Mouse (Mus musculus): Measurements from ENCODE around the gene Sla2. TPM values are rescaled to one million over a fixed set of nuclear protein-coding genes. Genes with fewer than 3 reads are reported as not detected.
A peak's percentile ranks its signal among the peaks of the same experiment; 100 is the strongest.
"Not testable (repeated sequence)": the region's sequence is repeated elsewhere in the genome, so short reads cannot be mapped to it uniquely, and the experiment has no call there.

The Sla2 gene
- total RNA-seq, 2 experiments from 2014 or later: 0.57 to 0.92 TPM

DNA sequence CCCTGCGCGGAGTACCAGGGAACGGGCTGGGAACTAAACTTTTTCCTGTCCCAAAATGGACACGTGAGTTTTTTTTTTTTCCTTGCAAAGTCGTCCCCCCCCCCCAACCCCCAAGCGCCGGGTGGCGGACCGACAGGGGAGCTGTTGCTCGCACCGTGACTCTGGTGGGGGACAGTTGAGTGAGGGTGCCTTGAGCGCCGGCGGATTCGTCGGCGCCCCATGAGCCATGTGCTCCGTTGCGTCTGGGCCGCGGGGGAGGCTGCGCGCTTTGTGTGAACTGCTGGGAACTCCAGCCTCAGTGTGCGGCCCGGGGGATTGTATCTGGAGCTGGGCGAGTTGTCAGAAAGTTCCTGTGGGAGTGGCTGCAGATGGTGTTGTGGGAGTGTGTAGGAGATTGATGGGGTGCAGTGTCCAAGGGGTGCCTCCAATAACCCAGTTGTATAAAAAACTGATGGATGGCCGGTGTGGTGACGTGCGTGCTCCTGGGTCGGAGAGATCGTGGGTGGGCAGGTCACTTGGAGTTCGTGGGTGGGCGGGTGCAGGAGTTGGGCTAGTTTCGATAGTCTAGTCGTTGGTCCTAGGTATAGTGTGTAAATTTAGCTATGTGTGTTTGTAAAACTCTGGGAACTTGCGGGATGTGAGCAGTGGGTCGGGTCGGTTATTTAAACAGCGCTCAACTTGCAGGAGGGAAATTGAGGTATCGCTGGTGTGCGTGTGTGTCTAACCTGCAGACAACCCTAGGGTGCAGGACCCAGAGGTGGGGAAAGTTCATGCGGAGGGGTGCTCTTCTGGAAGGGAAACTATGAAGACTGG, 45.8 kb downstream of the Sla2 start:
- peak; percentile 38 for ATAC-seq (replicated peaks; ENCODE audit: poor library complexity)

DNA sequence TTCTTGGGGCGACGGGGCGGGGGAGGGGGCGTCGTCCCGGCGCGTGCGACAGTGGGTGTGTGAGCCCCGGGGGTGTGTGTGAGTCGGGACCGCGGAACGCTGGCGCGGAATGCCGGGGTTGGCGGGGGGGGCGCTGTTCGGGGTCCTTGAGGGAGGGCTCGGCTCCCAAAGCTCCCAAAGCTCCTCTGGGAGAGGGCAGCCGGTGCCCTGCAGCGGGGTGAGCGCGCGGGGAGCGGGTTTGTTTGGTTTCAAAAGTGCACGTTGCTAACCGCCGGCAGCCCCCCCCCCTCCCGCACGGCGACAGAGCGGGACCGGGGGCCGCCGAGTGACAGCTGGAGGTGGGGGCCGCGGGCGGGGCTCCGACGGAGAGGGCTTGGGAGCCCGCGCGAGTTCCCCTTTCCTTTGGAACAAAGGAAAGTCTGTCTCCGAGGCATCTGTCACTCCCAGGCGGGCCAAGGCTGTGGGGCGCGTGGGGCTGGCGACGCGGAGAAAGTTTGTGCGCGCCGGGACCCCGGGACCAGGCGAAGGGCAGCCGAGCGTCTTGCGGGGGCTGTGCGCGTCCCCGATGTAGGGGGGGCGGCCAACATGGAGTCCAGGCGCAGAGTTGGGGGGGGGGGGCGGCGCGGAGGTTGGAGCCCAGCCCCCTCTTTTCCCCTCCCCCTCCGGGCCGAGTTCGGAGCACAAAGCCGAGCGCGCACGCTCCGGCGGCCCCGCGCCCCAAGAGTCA, 46.5 kb downstream of the Sla2 start:
- peak; percentile 7 for ATAC-seq (replicated peaks; ENCODE audit: poor library complexity)

DNA sequence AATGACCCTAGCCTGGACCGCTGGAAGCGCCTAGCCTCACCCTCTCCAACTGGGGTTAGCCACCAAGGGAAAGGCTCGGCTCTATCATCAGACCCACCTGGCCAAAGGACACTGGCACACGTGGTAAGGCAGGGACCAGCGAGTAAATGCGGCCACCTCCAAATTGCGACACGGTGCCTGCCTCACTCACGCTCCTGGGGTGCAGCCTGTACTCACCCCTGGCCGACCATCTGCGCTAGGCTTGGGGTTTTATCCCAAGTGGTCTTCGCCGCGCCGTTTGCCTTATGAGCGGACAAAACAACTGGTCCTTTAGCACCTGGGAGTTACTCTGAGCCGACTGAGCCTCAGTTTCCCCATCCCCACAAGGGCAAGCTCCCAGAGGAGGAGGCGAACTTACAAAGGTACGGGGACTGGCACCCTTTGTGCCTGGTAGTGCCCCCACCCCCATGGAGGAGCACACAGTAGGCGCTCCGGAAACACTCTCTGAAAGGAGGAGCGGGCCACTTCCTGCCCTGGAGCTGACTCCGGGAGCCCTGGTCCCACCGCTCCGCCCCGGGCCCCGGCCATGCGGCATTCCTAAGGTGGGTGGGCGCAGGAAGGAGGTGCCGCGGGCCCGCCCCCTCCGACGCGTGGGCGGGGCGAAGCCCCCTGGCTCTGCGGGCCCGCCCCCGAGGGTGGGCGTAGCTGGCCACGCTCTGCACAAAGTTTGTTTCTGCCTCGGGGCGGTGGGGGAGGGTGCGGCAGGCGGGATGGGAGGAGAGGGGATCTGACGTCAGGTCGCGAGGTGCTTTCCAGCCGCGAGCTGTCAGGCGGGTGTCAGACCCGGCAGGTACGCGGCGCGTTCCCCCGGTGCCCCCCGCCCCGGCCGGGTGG, 47.4 kb downstream of the Sla2 start, which contains the start of gene Tgif2:
Gene Tgif2, plus strand, starts transcription at position 689 of the 873 bp plus-strand sequence.
- ATAC-seq (replicated peaks; ENCODE audit: poor library complexity): peak; percentile 76

- no peak for ATAC-seq (replicated peaks; ENCODE audit: poor library complexity)
Observed at GRCm38 (mm10) chr2:156838839-156839238, 48.2 kb downstream of the Sla2 start.

GRCm38 (mm10) chr2:156834336-156834735, 52.7 kb downstream of the Sla2 start:
- no peak for ATAC-seq (replicated peaks; ENCODE audit: poor library complexity)

GRCm38 (mm10) chr2:156825128-156825527, 61.9 kb downstream of the Sla2 start:
- ATAC-seq (replicated peaks; ENCODE audit: poor library complexity): not testable (repeated sequence)

Other genes starting within 250 kb of the Sla2 start
- not detected in 2 replicates for gene Myl9, start 111.8 kb downstream of the Sla2 start, total RNA-seq (2015)
- not detected in 2 replicates for gene Myl9, start 111.8 kb downstream of the Sla2 start, total RNA-seq (2017)
- 7.2 and 7.9 TPM in 2 replicates for gene Tgif2, start 47.2 kb downstream of the Sla2 start, total RNA-seq (2015)
- 10.7 and 12.5 TPM in 2 replicates for gene Tgif2, start 47.2 kb downstream of the Sla2 start, total RNA-seq (2017)
- 0.42 and 3.0 TPM in 2 replicates for gene 4930518I15Rik, start 29.2 kb downstream of the Sla2 start, total RNA-seq (2015)
- 1.2 TPM in 1 of 2 replicates, not detected in the other for gene 4930518I15Rik, start 29.2 kb downstream of the Sla2 start, total RNA-seq (2017)
- 377 and 404 TPM in 2 replicates for gene Rab5if, start 24.1 kb downstream of the Sla2 start, total RNA-seq (2015)
- 204 and 210 TPM in 2 replicates for gene Rab5if, start 24.1 kb downstream of the Sla2 start, total RNA-seq (2017)
- 24.9 and 27.1 TPM in 2 replicates for gene Ndrg3, start 104.9 kb upstream of the Sla2 start, total RNA-seq (2015)
- gene Ndrg3, start 104.9 kb upstream of the Sla2 start, total RNA-seq (2017): 24.2 and 28.5 TPM in 2 replicates
- 15.0 and 17.1 TPM in 2 replicates for gene Dsn1, start 120.0 kb upstream of the Sla2 start, total RNA-seq (2015)
- 68.2 and 78.2 TPM in 2 replicates for gene Dsn1, start 120.0 kb upstream of the Sla2 start, total RNA-seq (2017)
- gene Soga1, start 192.1 kb upstream of the Sla2 start, total RNA-seq (2015): 1.9 and 2.9 TPM in 2 replicates
- 2.3 and 2.4 TPM in 2 replicates for gene Soga1, start 192.1 kb upstream of the Sla2 start, total RNA-seq (2017)
- gene Tldc2, start 199.9 kb upstream of the Sla2 start, total RNA-seq (2015): not detected in 2 replicates
- not detected in 2 replicates for gene Tldc2, start 199.9 kb upstream of the Sla2 start, total RNA-seq (2017)
- 90.6 and 93.0 TPM in 2 replicates for gene Samhd1, start 248.1 kb upstream of the Sla2 start, total RNA-seq (2015)
- 60.4 and 62.9 TPM in 2 replicates for gene Samhd1, start 248.1 kb upstream of the Sla2 start, total RNA-seq (2017)